Mouse (Mus musculus) forelimb bud, embryonic 11.5 days (tissue): ENCODE measurements around the gene Gm9903.

Experiments used
- DNase-seq: peaks from one replicate; pipeline ENCODE4 v3.0.0-alpha.2; 2012; ENCODE audit warnings: low read depth, low spot score

Gm9903 gene

DNA sequence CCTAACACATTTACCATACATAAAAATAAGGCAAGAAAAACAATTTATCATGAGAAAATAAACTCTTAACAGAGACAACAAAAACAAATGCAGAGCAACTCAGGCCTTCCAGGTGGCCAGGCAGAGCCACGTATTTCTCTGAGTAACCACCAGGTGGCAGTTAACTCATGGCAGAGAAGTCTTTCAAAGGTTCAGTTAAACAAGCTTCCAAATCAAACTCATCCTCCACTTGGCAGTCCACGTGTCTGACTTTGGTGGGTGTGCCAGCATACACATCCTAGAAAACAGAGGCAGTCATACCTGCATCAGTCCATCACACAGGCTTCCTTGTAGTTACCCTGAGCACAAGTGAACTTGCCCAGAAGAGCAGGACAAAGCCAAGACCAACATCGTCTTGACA lies 10.9 kb downstream of the Gm9903 start:
- peak; percentile 42 for DNase-seq

GRCm38 (mm10) chr5:33651017-33651416 lies 21.3 kb downstream of the Gm9903 start:
- DNase-seq: no peak

GRCm38 (mm10) chr5:33651541-33651920 lies 21.8 kb downstream of the Gm9903 start:
- no peak for DNase-seq

GRCm38 (mm10) chr5:33651921-33652782 lies 22.4 kb downstream of the Gm9903 start, which contains the start of gene Slbp:
Gene Slbp, minus strand, starts transcription at chr5:33652574.
- peak; percentile 96 for DNase-seq

- no peak for DNase-seq
These were observed 23.1 kb downstream of the Gm9903 start for GRCm38 (mm10) chr5:33652783-33653173.

GRCm38 (mm10) chr5:33654424-33654823 lies 24.7 kb downstream of the Gm9903 start:
- DNase-seq: no peak

DNA sequence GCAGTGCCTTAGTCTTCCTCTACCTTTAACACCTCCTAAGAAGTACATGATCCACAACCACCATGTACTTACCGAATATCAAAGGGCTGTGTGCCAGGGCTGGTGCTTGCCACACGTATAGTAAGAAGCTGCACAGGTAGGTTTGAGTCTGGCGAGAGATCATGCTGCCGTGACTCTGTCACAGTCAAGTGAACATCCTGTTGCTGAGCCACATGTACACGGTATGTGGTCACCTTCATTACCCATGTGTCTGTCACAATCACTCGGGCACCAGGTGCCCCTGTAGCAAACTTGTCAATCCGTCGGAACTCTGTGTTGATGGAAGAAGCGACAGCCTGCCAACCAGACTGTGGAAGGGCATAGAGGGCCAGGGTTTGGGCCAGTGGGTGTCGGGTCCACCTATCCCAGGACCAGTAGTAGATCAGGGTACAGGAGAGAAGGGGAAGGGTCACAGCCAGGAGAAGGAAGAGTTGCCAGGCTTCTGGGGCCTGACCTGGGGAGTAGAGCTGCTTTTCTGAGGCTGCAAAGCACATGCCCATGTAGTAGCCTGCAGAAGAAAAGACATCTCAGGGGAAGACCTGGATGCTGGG lies 25.6 kb downstream of the Gm9903 start:
- no peak for DNase-seq

DNA sequence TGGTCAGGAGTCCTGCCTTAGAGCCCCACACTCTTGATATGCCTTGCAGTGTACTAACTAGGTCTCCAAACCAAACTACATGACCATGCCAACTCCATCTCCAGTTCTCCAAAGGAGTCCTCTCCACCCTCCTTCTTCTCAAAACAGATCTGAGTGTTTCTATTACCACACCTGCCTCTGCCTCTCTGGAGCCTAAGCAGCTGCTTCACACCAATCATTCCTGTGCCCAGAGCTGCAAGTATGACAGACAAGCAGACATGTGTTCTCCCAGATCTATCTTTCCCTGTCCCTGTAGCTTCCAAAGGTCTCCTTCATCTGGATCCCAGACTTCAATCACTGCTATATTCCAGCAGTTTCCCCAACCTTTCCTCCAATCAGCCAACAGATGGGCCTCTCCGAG lies 27.0 kb downstream of the Gm9903 start:
- DNase-seq: no peak

- DNase-seq: no peak
These were observed 27.6 kb downstream of the Gm9903 start for GRCm38 (mm10) chr5:33657251-33657786.

GRCm38 (mm10) chr5:33657787-33658663 lies 28.3 kb downstream of the Gm9903 start, which contains the start of the genes Tacc3 and Tmem129:
Gene Tacc3, plus strand, starts transcription at chr5:33658128.
Gene Tmem129, minus strand, starts transcription at chr5:33658416.
- DNase-seq: peak; percentile 98

GRCm38 (mm10) chr5:33658664-33659050 lies 28.9 kb downstream of the Gm9903 start:
- DNase-seq: no peak

DNA sequence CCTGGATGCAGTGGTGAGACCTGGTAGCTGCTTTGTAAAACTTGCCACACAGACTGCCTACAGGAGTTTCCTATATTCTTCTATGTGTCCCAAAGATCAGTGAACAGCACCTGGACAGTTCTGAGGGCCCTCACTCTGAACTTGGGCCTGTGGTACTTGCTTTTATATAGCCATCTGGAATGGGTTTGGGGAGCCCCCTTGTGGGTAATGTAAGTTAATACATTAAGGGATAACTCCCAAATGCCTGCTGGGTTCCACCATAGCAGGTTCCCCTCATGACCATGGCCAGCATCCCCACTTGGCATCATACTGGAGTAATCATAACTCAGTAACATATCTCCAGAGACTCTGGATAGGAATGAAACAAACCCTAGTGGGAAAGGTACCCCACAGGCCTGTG lies 38.5 kb downstream of the Gm9903 start:
- peak; percentile 25 for DNase-seq

DNA sequence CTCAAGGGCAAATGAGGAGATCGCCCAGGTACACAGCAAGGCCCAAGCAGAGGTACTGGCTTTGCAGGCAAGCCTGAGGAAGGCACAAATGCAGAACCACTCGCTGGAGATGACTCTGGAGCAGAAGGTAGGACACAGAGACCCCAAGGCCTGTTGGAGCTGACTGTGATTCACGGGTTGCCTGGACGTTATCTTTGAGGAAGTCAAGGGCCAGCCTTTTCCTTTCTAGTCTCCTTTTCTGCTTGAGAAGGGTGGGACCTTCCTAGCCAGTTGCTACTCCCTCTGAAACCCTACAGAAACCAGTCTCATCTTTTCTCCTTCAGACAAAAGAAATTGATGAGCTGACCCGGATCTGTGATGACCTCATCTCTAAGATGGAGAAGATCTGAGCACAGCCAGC lies 41.9 kb downstream of the Gm9903 start:
- DNase-seq: no peak

- no peak for DNase-seq
These were observed 44.7 kb downstream of the Gm9903 start for GRCm38 (mm10) chr5:33674439-33674838.

- DNase-seq: peak; percentile 54
These were observed 46.2 kb downstream of the Gm9903 start for GRCm38 (mm10) chr5:33675964-33676363.

GRCm38 (mm10) chr5:33678244-33678643 lies 48.5 kb downstream of the Gm9903 start:
- no peak for DNase-seq

DNA sequence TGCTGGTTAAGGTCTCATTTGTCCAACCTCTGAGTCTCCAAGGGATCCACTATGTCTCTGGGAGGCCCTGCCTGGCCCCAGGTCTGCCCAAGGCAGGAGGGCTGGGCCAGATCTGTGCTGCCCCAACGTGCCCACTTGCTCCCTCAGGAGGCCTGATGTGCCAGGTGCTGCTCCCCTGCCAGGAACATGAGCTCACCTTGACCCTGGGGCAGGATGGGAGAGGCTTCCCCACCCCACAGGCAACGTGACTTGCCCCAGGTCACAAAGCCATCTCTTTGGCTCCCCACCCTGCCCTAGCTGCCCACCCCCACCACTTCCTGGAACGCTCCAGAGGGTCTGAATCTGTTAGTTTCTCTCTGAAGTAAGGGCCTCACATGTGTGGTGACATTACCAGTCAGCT lies 51.3 kb downstream of the Gm9903 start:
- DNase-seq: no peak
